Mouse (Mus musculus) heart, adult 2 months (tissue): ENCODE measurements around the gene Ovca2. TPM values are rescaled to one million over a fixed set of nuclear protein-coding genes. Genes with fewer than 3 reads are reported as not detected.

ENCODE experiments used
- DNase-seq, 2 experiments: peaks; one replicate each; pipeline ENCODE4 v3.0.0; 2021
- H3K27ac ChIP-seq: fragments of 200-600 bp; 2 replicates; pipeline ENCODE4 v1.8.1; 2022
- H3K27me3 ChIP-seq: fragments of 200-500 bp; 2 replicates; pipeline ENCODE4 v1.6.1; 2012; ENCODE audit warnings: mild to moderate bottlenecking, low read length, inconsistent platforms, mixed read lengths; ENCODE audit not compliant: control insufficient read depth, insufficient read depth
- H3K36me3 ChIP-seq: fragments of 200-500 bp; 2 replicates; pipeline ENCODE4 v1.6.1; 2012; ENCODE audit warnings: low read length, inconsistent platforms; ENCODE audit not compliant: control insufficient read depth, insufficient read depth
- H3K4me1 ChIP-seq: fragments of 200-500 bp; 2 replicates; pipeline ENCODE4 v1.6.1; 2011; ENCODE audit warnings: low read length; ENCODE audit not compliant: control insufficient read depth, insufficient read depth
- H3K4me3 ChIP-seq: fragments of 200-600 bp; 2 replicates; pipeline ENCODE4 v1.8.1; 2022
- H3K79me2 ChIP-seq: fragments of 200-500 bp; replicated peaks from 2 replicates; pipeline ENCODE4 v1.6.1; 2012; ENCODE audit warnings: mild to moderate bottlenecking, inconsistent platforms, low read length, moderate library complexity, mixed read lengths; ENCODE audit not compliant: control insufficient read depth, insufficient read depth
- H3K9ac ChIP-seq: fragments of 200-500 bp; 2 replicates; pipeline ENCODE4 v1.6.1; 2012; ENCODE audit warnings: low read depth, mild to moderate bottlenecking, control low read depth, inconsistent platforms, low read length, mixed read lengths
- CTCF ChIP-seq: fragments of 200-600 bp; IDR thresholded peaks from 2 replicates; pipeline ENCODE4 v1.8.1; 2022; ENCODE audit warnings: antibody characterized with exemption, mild to moderate bottlenecking, moderate library complexity
- EP300 ChIP-seq: fragments of 200-500 bp; IDR thresholded peaks from 2 replicates; pipeline ENCODE4 v1.6.1; 2011; ENCODE audit warnings: low read depth, low read length, control low read depth; ENCODE audit not compliant: insufficient read depth
- POLR2A ChIP-seq: fragments of 200-500 bp; IDR thresholded peaks from 2 replicates; pipeline ENCODE4 v1.6.1; 2011; ENCODE audit warnings: mild to moderate bottlenecking, low read depth, low read length, control low read depth; ENCODE audit not compliant: insufficient read depth
- WGBS: fragments of 180-500 bp; shearing (Covaris S2); methylation state at CpG from one replicate; pipeline ENCODE4 v1.1.7; 2018; 5-methylcytosine and 5-hydroxymethylcytosine counted together
- intact Hi-C: fragments of 180-260 bp; cut with DNase I; formaldehyde crosslinking; loops from one replicate; pipeline ENCODE4 v1.15.1; 2025
- polyA plus RNA-seq: library from polyadenylated mRNA; depleted of rRNA; stranded (reverse); fragments of >200 nt; gene quantifications from 2 replicates; pipeline ENCODE4 v1.2.3, GENCODE M21; 2012
- total RNA-seq, 2 experiments: library from RNA; stranded (reverse); gene quantifications; 2 replicates each; pipeline ENCODE4 v1.2.3; 2021

Ovca2 gene
- total and polyA plus RNA-seq, 3 experiments, result 5.7 to 11.1 (median 6.1) TPM

DNA sequence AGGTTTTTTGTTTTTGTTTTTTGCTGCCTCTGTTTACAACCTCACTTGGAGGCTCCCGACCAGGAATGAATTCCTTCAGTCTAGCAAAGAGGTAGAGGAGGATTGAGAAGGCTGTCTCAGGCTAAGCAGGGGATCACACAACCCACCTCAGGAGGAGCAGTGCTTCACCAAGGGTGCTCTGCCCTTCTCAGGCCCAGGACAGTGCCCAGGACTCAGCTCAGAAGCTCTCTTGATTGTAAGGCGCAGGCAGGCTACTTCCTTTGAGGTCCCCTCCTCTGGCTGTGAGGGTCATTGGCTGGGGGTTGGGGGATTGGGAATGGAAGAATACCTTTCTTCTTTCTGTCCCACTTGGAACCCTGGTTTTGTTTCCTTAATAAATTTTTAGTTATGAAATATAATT, 14.6 kb downstream of the Ovca2 start:
- 48% methylated on average over 2 of the region's 2 CpGs for WGBS
- Histone ChIP-seq H3K36me3 (peaks cover 9% of the 10 kb centered on the region), H3K27me3 (no peaks in the 10 kb centered on the region), H3K4me1 (peaks cover 19% of the 10 kb centered on the region), H3K4me3 (no peak overlapping the region; the same call in 1 of the 2 replicates), H3K79me2 (no peaks in the 10 kb centered on the region; the same call in 1 of the 2 replicates), H3K9ac (peak overlapping the region; percentile 40), H3K27ac (peak overlapping the region; percentile 96)
- intact Hi-C loops, result loop anchor here (2.0 to 10.0 kb wide), 2 partner anchors 111 to 329 kb away; partner anchors contain the start of gene Mnt
- no peak for DNase-seq
- TF ChIP-seq CTCF (no peak), POLR2A (no peak), EP300 (no peak)

DNA sequence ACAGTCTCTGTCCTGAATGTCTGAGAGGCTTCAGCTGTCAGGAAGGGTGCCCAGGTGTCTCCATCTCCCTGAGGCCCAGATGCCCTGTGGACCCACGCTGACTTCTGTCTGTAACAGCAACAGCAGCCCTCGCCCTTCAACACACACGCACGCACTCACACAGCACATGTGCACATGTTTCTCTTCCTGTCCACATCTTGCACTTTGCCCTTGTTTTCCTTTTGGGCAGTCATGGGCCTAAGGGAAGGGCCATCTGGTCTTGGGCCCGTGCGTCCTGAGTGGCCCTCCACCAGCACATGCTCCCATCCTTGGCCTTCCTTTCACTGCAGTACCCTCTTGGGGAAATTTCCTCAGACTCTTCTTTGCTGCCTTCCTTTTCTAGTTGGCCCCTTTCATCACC, 15.3 kb downstream of the Ovca2 start:
- TF ChIP-seq POLR2A, result peak; percentile 36; the same call in 1 of the 2 replicates
- no peak for TF ChIP-seq CTCF
- TF ChIP-seq EP300, result peak; percentile 51; the same call in 1 of the 2 replicates
- Histone ChIP-seq H3K27ac (peak overlapping the region; percentile 96), H3K79me2 (no peaks in the 10 kb centered on the region; the same call in 1 of the 2 replicates), H3K4me1 (peaks cover 22% of the 10 kb centered on the region), H3K27me3 (no peaks in the 10 kb centered on the region), H3K36me3 (peaks cover 9% of the 10 kb centered on the region), H3K9ac (peak overlapping the region; percentile 6), H3K4me3 (no peak overlapping the region)
- no peak for DNase-seq
- intact Hi-C loops, result loop anchor here (10.0 kb wide), 1 partner anchor 329 kb away; the partner anchor contains the start of gene Mnt
- WGBS, result 38% methylated on average over 6 of the region's 6 CpGs

DNA sequence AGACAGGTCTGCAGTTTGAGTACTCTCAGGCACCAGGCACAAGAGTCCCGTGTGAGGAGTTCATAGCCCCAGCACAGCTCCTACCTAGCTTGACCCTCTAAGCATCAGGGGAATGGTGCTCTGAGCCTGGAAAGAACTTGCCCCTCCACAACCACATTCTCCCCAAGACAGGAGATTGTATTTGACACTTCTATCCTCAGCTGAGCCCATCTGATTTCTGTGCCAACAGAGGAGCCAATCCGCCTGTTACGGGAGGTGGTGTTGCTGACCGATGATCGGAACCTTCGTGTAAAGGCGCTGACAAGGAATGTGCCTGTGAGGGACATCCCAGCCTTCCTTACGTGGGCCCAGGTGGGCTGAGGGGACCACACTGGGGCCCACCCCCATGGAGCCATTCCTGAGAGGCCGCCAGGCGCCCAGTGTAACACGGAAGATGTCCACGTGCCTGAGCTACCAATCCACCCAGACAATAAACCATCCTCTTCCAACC, 16.0 kb downstream of the Ovca2 start:
- Histone ChIP-seq H3K27me3 (no peaks in the 10 kb centered on the region), H3K79me2 (no peaks in the 10 kb centered on the region; the same call in 1 of the 2 replicates), H3K4me3 (no peak overlapping the region), H3K36me3 (peaks cover 9% of the 10 kb centered on the region), H3K27ac (peak overlapping the region; percentile 96), H3K4me1 (peaks cover 25% of the 10 kb centered on the region), H3K9ac (0 out of 2 replicates have a peak overlapping the region, but pooled peaks have one; percentile 23)
- WGBS, result 65% methylated on average over 12 of the region's 12 CpGs
- no peak for DNase-seq
- TF ChIP-seq CTCF (no peak), EP300 (no peak), POLR2A (no peak)
- intact Hi-C loops, result loop anchor here (10.0 kb wide), 1 partner anchor 328 kb away; the partner anchor contains the start of gene Mnt

DNA sequence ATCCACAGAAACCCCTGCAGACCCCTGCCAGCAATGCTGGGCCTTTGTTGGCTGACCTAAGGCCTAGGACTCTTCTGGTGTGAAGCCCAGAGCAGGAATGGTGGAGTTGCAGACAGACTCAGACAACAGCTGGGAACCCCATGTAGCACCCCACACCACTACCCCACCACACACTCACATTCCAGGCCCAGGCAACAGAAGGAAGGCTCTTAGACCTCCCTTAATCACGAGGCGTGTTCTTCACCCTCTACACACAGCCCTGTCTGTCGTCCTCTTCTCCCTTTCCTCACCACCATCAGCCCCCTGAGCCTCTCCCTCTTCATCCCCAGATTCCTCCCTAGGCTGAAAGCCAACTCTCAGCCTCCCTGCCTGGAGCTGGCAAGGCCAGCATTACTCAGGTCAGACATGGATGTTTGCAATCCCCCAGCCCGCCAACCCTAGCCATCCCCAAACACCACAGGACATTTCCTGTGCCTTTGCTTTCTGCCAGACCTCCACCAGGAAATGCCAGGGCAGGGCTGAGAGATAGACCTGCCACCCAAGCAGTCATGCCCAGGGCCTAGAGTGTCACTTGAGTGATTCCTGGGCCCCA, 17.1 kb downstream of the Ovca2 start:
- peaks cover 31% of the 10 kb centered on the region for H3K4me1 ChIP-seq
- no peak overlapping the region for H3K9ac ChIP-seq
- H3K36me3 ChIP-seq, result peaks cover 9% of the 10 kb centered on the region
- DNase-seq, result no peak
- TF ChIP-seq POLR2A (no peak), CTCF (no peak), EP300 (no peak)
- H3K27ac ChIP-seq, result peak overlapping the region; percentile 18
- intact Hi-C loops, result loop anchor here (10.0 kb wide), 1 partner anchor 327 kb away; the partner anchor contains the start of gene Mnt
- WGBS, result 52% methylated on average over 4 of the region's 4 CpGs
- H3K4me3 ChIP-seq, result no peak overlapping the region
- H3K27me3 ChIP-seq, result no peaks in the 10 kb centered on the region
- no peaks in the 10 kb centered on the region; the same call in 1 of the 2 replicates for H3K79me2 ChIP-seq

DNA sequence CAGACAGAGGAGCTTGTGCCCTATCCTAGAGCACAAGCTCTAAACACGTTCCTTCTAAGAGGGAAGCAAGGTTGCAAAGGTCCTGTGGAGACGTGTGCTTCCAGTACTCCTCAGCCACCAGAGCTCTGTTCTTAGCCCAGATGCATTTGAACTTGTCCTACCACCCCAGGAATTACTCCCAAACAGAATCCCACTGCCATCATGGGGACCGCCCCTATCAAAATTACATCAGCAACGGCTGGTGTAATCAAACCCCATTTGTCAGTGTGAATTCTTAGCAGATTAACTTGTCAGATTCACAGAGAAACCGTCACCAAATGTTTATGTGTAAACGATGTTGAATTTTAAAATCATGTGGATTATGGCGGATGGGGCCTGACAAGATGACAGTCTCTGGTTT, 17.7 kb downstream of the Ovca2 start:
- Histone ChIP-seq H3K27me3 (no peaks in the 10 kb centered on the region), H3K27ac (peak overlapping the region; percentile 18), H3K79me2 (no peaks in the 10 kb centered on the region; the same call in 1 of the 2 replicates), H3K4me3 (no peak overlapping the region), H3K9ac (no peak overlapping the region), H3K36me3 (peaks cover 9% of the 10 kb centered on the region), H3K4me1 (peaks cover 37% of the 10 kb centered on the region)
- intact Hi-C loops, result loop anchor here (10.0 kb wide), 1 partner anchor 326 kb away; the partner anchor contains the start of gene Mnt
- TF ChIP-seq EP300 (no peak), CTCF (no peak), POLR2A (no peak)
- no peak for DNase-seq
- 66% methylated on average over 7 of the region's 7 CpGs for WGBS

DNA sequence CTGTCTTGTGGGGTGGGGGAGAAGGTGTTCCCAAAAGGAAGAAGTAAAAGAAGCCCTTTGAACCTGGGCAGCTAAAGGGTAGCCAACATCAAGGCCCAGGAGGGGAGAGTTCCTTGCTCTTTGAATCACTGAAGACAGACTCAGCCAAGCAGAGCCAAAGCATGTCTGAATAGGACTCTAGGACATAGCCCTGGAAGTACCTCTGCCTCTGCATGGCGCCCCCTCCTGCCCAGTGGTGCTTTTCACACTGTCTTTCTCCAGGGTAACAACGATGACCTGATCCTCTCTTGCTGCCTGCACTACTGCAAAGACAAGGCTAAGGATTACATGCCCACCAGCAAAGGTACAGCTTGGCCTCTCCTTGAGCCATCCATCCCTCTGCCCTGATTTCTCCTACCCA, 19.1 kb downstream of the Ovca2 start:
- Histone ChIP-seq H3K4me3 (no peak overlapping the region), H3K36me3 (peaks cover 8% of the 10 kb centered on the region), H3K79me2 (no peaks in the 10 kb centered on the region), H3K9ac (no peak overlapping the region), H3K27me3 (no peaks in the 10 kb centered on the region), H3K4me1 (peaks cover 35% of the 10 kb centered on the region), H3K27ac (peak overlapping the region; percentile 3; the same call in 1 of the 2 replicates)
- TF ChIP-seq POLR2A (no peak), EP300 (peak; percentile 69; the same call in 1 of the 2 replicates), CTCF (peak; percentile 78)
- intact Hi-C loops, result no loop called here
- peak; percentile 69 to 79 for DNase-seq
- WGBS, result 33% methylated on average over 2 of the region's 2 CpGs
